Mouse (Mus musculus) granulocyte monocyte progenitor cell, adult 5-6 weeks (primary cell): ENCODE measurements around the gene Atp6v1g2. TPM values are rescaled to one million over a fixed set of nuclear protein-coding genes. Genes with fewer than 3 reads are reported as not detected.

Experiments
- ATAC-seq: replicated peaks from 2 replicates; pipeline ENCODE4 v1.8.0; 2016; ENCODE audit warnings: mild to moderate bottlenecking, moderate TSS enrichment, inconsistent platforms; ENCODE audit not compliant: poor library complexity, severe bottlenecking
- total RNA-seq, 2 experiments: library from RNA; stranded (forward) in 1 of 2; stranded (reverse) in 1 of 2; fragments of 200-712, 200-1000 nt in 1 of 2; fragments of >200 nt in 1 of 2; fragmentation: Nextera tagmentation in 1 of 2; gene quantifications; 2 replicates each; pipeline ENCODE4 v1.2.3; 2014 to 2017

Gene Atp6v1g2
- total RNA-seq, 2 experiments from 2014 or later, result 3.9 to 11.7 TPM

DNA sequence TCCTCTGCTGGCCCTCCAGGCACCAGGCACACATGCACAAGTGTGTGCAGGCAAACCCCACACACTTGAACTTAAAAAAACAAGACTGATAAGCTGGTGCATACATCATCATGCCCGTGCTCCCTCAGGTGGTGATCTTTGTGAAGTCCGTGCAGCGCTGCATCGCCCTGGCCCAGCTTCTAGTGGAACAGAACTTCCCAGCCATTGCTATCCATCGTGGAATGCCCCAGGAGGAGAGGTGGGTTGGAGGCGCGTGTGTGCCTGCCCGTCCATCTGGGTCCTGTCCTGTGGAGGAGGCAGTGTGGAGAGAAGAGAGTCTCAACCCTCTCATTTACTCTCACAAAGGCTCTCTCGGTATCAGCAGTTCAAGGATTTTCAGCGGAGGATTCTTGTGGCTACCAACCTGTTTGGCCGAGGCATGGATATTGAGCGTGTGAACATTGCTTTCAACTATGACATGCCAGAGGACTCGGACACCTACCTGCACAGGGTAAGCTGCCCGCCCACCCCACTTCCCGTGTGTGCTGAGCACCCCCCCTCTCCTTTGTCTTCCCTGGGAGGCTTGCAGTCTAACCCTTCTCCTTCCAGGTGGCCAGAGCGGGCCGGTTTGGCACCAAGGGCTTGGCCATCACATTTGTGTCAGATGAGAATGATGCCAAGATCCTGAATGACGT, 19.3 kb downstream of the Atp6v1g2 start:
- no peak for ATAC-seq

- no peak for ATAC-seq
Observed at GRCm38 (mm10) chr17:35253293-35254093, 20.0 kb downstream of the Atp6v1g2 start.

DNA sequence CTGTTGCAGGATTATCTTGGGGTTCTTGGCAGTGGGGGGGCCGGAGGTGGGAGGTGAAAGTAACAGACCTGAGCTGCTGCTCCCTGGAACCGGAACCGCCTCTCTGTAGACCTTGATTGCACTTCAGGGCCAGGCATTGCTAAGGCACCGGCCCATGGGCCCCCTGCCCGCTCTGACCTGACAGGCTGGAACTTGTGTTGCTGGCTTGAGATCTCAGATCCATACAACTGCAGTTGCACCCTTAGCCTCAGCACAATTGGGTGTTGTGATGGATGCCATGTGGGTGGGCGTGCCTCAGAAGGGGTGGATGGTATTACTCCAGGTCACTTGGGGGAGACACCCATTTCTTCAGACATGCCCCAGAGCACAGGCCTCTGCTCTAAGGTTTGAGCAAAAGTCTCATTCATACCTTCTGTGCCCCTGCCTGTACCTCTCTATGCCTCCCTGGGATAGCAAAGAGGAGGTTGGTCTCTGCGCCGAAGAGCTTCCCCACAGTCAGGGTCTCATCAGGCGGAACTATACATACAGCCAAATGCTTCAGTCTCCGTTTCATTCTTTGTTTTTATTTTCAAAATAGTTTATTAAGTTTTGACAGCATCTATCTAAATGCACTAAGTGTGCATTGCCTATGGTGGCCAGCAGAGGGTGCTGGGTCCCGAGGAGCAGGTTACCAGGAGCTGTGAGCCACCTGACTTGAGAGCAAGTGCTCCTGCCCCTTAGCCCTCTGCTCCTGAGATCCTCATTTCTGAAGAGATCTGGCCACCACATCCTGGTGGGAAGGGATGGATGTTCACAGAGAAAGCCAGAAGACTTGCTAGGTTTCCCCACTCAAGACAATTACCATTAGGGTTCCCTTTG, 21.0 kb downstream of the Atp6v1g2 start:
- peak; percentile 39 for ATAC-seq

DNA sequence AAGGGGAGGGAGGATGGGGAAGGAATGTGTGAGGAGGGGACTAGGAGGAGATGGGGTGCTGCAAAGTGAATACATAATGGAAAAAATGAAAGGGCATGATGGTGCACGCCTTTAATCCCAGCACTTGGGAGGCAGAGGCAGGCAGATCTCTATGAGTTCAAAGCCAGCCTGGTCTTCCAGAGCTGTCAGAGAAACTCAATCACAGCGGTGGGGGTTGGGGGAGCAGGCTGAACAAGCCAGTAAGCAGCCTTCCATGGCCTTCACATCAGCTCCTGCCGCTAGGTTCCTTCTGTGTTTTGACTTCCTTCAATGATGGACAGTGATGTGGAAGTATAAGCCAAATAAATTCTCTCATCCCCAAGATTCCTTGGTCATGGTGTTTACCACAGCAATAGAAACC, 21.8 kb downstream of the Atp6v1g2 start:
- no peak for ATAC-seq

GRCm38 (mm10) chr17:35255704-35256103, 22.2 kb downstream of the Atp6v1g2 start:
- no peak for ATAC-seq

DNA sequence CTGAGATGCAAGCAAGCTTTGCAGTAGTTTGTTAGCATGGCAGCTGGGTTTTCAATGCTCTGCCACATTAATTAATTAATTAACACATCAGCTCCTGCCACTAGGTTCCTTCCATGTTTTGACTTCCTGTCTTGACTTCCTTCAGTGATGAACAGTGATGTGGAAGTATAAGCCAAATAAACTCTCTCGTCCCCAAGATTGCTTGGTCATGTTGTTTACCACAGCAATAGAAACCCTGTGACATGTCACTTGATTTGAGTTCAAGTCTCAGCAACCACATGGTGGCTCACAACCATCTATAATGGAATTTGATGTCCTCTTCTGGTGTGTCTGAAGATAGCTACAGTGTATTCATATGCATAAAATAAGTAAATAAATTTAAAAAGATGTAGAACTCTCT, 23.9 kb downstream of the Atp6v1g2 start:
- ATAC-seq, result no peak

GRCm38 (mm10) chr17:35257824-35258491, 24.5 kb downstream of the Atp6v1g2 start:
- peak; percentile 31 for ATAC-seq

- ATAC-seq, result peak; percentile 69
Observed at GRCm38 (mm10) chr17:35258492-35259478, 25.3 kb downstream of the Atp6v1g2 start.

DNA sequence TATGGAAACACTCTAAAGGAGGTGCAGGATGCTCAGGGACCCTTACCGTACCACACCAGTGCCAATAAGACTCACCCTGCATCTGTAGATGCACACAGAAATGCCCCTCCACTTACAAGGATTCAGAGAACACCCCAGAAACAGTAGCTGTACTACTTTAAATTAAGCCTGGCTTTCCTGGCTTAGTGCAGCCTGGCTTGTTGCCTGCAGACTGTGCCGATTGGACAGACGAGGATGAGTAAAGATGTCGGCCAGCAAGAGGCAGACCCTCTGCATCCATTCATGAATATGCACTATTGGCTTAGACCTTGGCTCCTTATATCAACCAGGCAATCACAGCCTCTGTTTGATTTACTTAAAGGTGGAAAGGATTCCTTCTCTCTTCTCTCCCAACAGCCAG, 26.2 kb downstream of the Atp6v1g2 start:
- no peak for ATAC-seq

GRCm38 (mm10) chr17:35261651-35262050, 28.2 kb downstream of the Atp6v1g2 start:
- ATAC-seq, result no peak

- peak; percentile 87 for ATAC-seq
Observed at GRCm38 (mm10) chr17:35262664-35263522, 29.4 kb downstream of the Atp6v1g2 start, which contains the start of gene H2-D1. Gene H2-D1 (plus strand): TSS chr17:35262730.

GRCm38 (mm10) chr17:35263523-35263883, 30.0 kb downstream of the Atp6v1g2 start:
- no peak for ATAC-seq

DNA sequence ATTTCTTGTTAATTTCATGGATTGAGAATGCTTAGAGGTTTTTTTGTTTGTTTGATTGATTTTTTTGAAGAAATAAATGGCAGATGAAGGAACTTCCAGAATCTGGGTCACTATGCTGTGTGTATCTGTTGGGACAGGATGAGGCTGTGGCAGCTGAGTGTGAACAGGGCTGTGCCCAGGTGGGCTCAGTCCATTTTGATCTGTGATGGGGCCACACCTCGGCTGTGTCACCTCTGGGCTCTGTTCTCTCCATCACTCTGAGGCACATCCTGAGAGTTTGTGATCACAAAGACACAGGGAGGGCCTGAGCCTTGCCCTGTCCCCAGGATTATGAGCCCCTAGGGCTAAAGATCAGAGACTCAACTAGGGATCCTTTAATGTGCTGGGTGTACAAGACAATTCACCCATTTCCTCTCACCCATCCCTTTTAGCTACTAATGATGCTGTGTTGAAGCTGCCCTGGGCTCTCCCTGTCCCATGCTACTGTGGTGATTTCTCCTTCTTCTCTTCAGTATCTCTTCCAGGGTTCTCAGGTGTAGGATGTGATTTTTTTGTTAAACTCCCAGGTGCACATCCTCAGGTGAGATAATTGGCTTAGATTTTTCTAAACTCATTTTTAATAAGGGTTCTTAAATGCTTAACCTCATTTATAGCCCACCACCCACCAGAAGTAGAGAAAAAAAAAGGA, 34.1 kb downstream of the Atp6v1g2 start:
- no peak for ATAC-seq

- peak; percentile 67 for ATAC-seq
Observed at GRCm38 (mm10) chr17:35269653-35270347, 36.3 kb downstream of the Atp6v1g2 start.

DNA sequence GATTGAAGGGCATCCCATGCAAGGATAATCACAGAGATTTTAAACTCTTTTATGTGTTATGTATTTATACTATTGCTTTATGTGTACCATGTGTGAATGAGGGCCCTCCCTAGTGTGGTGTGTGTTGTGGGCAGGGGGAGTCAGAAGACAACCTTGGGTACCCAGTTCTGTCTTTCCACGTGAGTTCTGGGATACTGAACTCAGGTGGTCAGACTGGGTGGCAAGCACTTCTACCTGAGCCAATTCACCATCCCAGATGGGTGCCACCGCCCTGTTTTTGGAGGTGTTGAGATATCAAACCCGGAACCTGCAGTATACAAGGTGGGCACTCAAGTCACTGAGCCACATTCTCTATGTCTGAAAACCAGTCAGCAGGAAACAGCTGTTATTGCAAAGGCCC, 38.8 kb downstream of the Atp6v1g2 start:
- no peak for ATAC-seq

DNA sequence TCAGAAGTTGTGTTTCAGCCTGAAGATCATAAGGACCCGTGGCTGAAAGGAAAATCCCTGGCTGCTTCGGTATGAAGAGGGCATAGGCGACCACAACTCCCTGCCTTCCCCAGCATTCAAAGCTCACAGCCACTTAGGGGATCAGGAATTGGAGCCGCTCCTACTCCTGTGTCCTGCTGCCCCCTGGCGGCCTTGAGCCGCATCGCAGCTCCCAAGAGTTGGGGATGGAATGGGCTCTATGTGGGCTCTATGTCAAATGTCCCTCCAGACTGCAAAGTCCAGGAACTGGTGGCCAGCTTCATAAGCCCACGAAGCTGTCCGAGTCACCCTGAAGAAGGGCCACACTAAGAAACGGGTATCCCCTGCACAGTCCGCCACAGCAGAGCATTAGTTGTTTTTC, 41.3 kb downstream of the Atp6v1g2 start:
- ATAC-seq, result peak; percentile 81

DNA sequence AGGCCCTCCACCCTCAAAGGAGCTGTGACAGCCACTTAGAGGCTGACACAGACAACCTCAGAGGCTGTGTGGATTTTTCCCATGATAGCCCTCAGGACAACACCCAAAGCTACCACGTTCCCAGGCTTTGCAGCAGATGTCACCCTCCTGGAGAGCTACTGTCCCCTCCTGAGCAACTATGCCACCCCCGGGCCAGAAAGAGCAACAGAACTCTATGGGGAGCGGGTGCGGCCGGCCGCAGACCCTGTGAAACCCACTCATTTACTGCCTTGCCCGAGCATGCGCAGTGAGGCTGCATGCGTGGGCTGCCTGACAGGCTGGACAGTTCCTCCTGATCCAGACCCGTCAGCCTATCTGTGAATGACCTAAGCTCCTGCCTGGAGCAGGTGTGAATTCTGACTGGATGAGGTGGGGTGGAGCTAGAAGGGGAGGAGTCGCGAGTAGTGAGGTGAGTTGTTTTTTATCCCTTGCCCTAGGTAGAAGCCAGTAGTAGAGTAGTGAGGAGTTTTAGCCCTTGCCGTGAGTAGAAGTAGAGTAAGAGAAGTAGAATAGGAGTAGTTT, 42.9 kb downstream of the Atp6v1g2 start:
- no peak for ATAC-seq
